Mouse (Mus musculus) ES-E14 (cell line): ENCODE measurements around the gene Setmar. TPM values are rescaled to one million over a fixed set of nuclear protein-coding genes. Genes with fewer than 3 reads are reported as not detected.

Experiments used
- DNase-seq: peaks from one replicate; pipeline ENCODE4 v3.0.0-alpha.2; 2013; ENCODE audit warnings: low read depth, low spot score
- H3K27ac ChIP-seq: 2 replicates; pipeline ENCODE4 v1.5.1; 2012; ENCODE audit warnings: low read depth, mild to moderate bottlenecking, low read length, moderate library complexity, mixed read lengths; ENCODE audit not compliant: poor library complexity, insufficient read depth, severe bottlenecking
- H3K36me3 ChIP-seq: 2 replicates; pipeline ENCODE4 v1.6.1; 2012; ENCODE audit warnings: mild to moderate bottlenecking, low read length, moderate library complexity, mixed read lengths; ENCODE audit not compliant: control insufficient read depth, poor library complexity, insufficient read depth, severe bottlenecking
- H3K4me1 ChIP-seq, 2 experiments: fragments of 150-350 bp in 1 of 2; sonication (generic) in 1 of 2; 2 replicates each; pipeline ENCODE4 v1.6.1; 2012; ENCODE audit warnings: low read length in 2 of 2, mild to moderate bottlenecking in 1 of 2, mixed read lengths in 1 of 2; ENCODE audit not compliant: control insufficient read depth in 2 of 2, insufficient read depth in 2 of 2, poor library complexity in 1 of 2
- H3K4me3 ChIP-seq, 2 experiments: fragments of 150-350 bp in 1 of 2; sonication (generic) in 1 of 2; 2 replicates each; pipeline ENCODE4 v1.5.1; 2012; ENCODE audit warnings: low read length in 2 of 2, low read depth in 1 of 2, mild to moderate bottlenecking in 1 of 2, mixed read lengths in 1 of 2; ENCODE audit not compliant: insufficient read depth in 1 of 2, poor library complexity in 1 of 2, severe bottlenecking in 1 of 2
- H3K9ac ChIP-seq: 2 replicates; pipeline ENCODE4 v1.6.1; 2012; ENCODE audit warnings: low read depth, mild to moderate bottlenecking, low read length, mixed read lengths; ENCODE audit not compliant: poor library complexity, insufficient read depth, severe bottlenecking
- H3K9me3 ChIP-seq: fragments of 150-350 bp; sonication (generic); 2 replicates; pipeline ENCODE4 v1.6.1; 2012; ENCODE audit warnings: low read depth, mild to moderate bottlenecking, low read length; ENCODE audit not compliant: control insufficient read depth, insufficient read depth
- CHD2 ChIP-seq: IDR thresholded peaks from 2 replicates; pipeline ENCODE4 v1.6.1; 2014; ENCODE audit warnings: mild to moderate bottlenecking, low read depth, low read length, inconsistent platforms
- HCFC1 ChIP-seq: IDR thresholded peaks from 2 replicates; pipeline ENCODE4 v1.6.1; 2012; ENCODE audit warnings: low read length, inconsistent platforms, borderline replicate concordance; ENCODE audit not compliant: insufficient read depth
- MAFK ChIP-seq: IDR thresholded peaks from 2 replicates; pipeline ENCODE4 v1.6.1; 2014; ENCODE audit warnings: mild to moderate bottlenecking, low read depth, low read length, inconsistent platforms; ENCODE audit not compliant: insufficient read depth
- ZC3H11A ChIP-seq: IDR thresholded peaks from 2 replicates; pipeline ENCODE4 v1.6.1; 2012; ENCODE audit warnings: low read depth, mild to moderate bottlenecking, inconsistent platforms, low read length, borderline replicate concordance
- ZNF384 ChIP-seq: IDR thresholded peaks from 2 replicates; pipeline ENCODE4 v1.6.1; 2012; ENCODE audit warnings: low read depth, low read length, inconsistent platforms
- in situ Hi-C, 2 experiments: fragments of 600-800 bp; cut with MboI; formaldehyde crosslinking; loops; one replicate each; pipeline ENCODE4 v1.15.1; 2025; ENCODE audit warnings: low sequenced_read_pairs in 2 of 2, inconsistent platforms in 1 of 2; ENCODE audit not compliant: unreplicated experiment in 2 of 2
- total RNA-seq: library from RNA; depleted of rRNA; stranded (reverse); fragments of 300-350 nt; gene quantifications from 2 replicates; pipeline ENCODE4 v1.2.3, GENCODE M21; 2012

Gene Setmar
- total RNA-seq, 1 experiment = 3.3 TPM

GRCm38 (mm10) chr6:108058066-108058465, 6.8 kb upstream of the Setmar start:
- no peak for TF ChIP-seq ZNF384
- TF ChIP-seq ZC3H11A = no peak
- TF ChIP-seq MAFK = no peak
- TF ChIP-seq CHD2 = no peak
- TF ChIP-seq HCFC1 = no peak
- H3K9ac ChIP-seq = no peak overlapping the region
- no peak overlapping the region for H3K27ac ChIP-seq
- H3K4me3 ChIP-seq = no peak overlapping the region
- H3K9me3 ChIP-seq = no peaks in the 10 kb centered on the region
- in situ Hi-C loops = loop anchor here in 1 of 2 experiments (25.0 kb wide), 1 partner anchor 1271 kb away; no protein-coding TSS in a partner anchor
- H3K4me1 ChIP-seq = no peaks in the 10 kb centered on the region
- no peaks in the 10 kb centered on the region for H3K36me3 ChIP-seq
- no peak for DNase-seq

- no peak overlapping the region for H3K27ac ChIP-seq
- no peak overlapping the region for H3K4me3 ChIP-seq
- in situ Hi-C loops = loop anchor here in 1 of 2 experiments (25.0 kb wide), 1 partner anchor 1274 kb away; no protein-coding TSS in a partner anchor
- no peaks in the 10 kb centered on the region for H3K9me3 ChIP-seq
- no peak for DNase-seq
- H3K4me1 ChIP-seq = no peaks in the 10 kb centered on the region
- H3K36me3 ChIP-seq = no peaks in the 10 kb centered on the region
- TF ChIP-seq MAFK (no peak), HCFC1 (no peak), CHD2 (no peak), ZC3H11A (no peak), ZNF384 (no peak)
- H3K9ac ChIP-seq = no peak overlapping the region
Observed at GRCm38 (mm10) chr6:108061121-108061520, 3.7 kb upstream of the Setmar start.

DNA sequence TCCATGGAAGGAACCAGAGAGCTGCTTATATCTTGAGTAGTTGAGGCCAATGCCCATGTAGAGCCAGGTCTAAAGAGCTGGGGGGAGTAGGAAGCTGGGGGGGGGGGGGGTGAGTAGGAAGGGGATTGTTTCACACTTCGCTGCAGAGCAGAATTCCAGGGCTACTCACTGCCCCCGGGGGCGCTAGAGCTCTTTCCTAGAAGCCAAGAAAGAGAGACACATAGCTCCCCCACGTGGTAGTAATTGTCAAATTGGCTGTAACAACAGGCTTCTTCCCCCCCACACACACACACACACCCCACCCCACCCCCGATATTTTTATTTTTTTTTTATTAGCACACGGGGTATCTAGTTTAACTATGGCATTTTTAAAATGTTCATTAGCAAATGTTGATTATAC, 738 bp downstream of the Setmar start:
- no peaks in the 10 kb centered on the region for H3K36me3 ChIP-seq
- TF ChIP-seq MAFK (no peak), ZNF384 (no peak), CHD2 (no peak), ZC3H11A (peak; percentile 46; the same call in 1 of the 2 replicates), HCFC1 (no peak)
- H3K9ac ChIP-seq = peak overlapping the region; percentile 76
- H3K27ac ChIP-seq = peak overlapping the region; percentile 63; the same call in 1 of the 2 replicates
- peak overlapping the region; percentile 77 to 96 for H3K4me3 ChIP-seq
- in situ Hi-C loops = loop anchor here in 1 of 2 experiments (25.0 kb wide), 1 partner anchor 1278 kb away; no protein-coding TSS in a partner anchor
- peak; percentile 62 for DNase-seq
- 0 out of 4 replicates have a peak, but pooled peaks cover 0 to 2% of the 10 kb centered on the region in 2 experiments for H3K4me1 ChIP-seq
- no peaks in the 10 kb centered on the region for H3K9me3 ChIP-seq

- Histone ChIP-seq H3K36me3 (peaks cover 2% of the 10 kb centered on the region; the same call in 1 of the 2 replicates), H3K9me3 (no peaks in the 10 kb centered on the region), H3K9ac (no peak overlapping the region), H3K4me3 (no peak overlapping the region), H3K4me1 (0 out of 4 replicates have a peak, but pooled peaks cover 2 to 3% of the 10 kb centered on the region in 2 experiments), H3K27ac (no peak overlapping the region)
- in situ Hi-C loops = loop anchor here in 1 of 2 experiments (25.0 kb wide), 1 partner anchor 1284 kb away; no protein-coding TSS in a partner anchor
- TF ChIP-seq CHD2 (peak; percentile 79), HCFC1 (no peak)
- DNase-seq = peak; percentile 79
Observed at GRCm38 (mm10) chr6:108070947-108071346, 6.1 kb downstream of the Setmar start.
